Mouse (Mus musculus): ENCODE data around the gene Wipf3.
A peak's percentile ranks its signal among the peaks of the same experiment; 100 is the strongest.

The Wipf3 gene

DNA sequence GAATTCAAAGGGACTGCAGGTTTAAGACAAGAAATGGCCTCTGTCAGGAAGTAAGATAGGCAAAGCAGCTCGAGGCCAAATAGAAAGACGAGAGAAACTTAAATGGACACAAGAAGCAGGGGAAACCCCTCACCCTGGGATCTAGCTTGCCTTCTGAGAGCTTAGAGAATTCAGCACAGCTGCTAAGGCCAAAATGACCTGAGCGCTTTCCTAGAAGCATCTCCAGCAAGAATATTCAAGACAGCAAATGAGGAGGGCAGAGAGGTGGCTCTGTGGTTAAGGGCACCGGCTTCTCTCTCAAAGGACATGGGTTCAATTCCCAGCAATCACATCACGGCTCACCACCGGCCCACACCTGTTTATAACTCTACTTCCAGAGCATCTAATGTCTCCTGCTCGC lies 107.7 kb downstream of the Wipf3 start:
- DNase-seq, result no peak

DNA sequence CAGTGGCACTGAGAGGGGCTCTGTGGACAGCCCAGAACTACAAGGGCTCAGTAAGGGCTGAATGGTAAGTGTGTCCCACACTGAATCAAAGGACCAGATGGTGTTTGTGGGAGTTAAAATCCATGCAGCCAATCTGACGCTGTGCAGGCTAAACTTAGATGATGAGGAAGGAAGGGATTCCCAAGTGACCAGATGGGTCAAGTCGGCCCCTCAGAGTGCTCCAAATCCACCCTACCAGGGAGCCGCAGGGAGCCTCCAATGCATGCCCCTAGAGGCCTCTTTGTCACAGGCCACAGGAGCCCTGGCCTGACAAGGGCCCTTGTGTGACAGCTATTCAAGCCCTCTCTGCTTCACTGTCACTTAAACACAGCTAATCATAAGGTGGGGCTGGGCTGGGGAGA lies 109.4 kb downstream of the Wipf3 start:
- no peak for DNase-seq

DNA sequence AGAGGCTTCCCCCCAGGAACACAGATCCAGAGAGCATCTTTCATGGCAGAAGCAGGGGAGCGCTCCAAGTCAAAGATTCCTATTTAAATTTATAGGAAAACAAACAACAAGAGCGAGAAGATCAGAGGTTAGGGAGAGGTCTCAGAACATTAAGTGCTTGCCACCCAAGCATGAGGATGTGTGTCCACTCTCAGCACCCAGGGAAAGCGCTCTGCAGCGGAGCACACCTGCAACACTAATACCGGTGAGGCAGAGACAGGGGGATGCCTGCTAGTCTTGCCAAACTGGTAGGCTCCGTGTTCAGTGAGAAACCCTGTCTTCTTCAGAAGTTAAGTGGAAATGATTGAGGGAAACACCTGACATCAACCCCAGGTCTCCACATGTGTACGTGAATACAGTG lies 110.0 kb downstream of the Wipf3 start:
- DNase-seq, result no peak

DNA sequence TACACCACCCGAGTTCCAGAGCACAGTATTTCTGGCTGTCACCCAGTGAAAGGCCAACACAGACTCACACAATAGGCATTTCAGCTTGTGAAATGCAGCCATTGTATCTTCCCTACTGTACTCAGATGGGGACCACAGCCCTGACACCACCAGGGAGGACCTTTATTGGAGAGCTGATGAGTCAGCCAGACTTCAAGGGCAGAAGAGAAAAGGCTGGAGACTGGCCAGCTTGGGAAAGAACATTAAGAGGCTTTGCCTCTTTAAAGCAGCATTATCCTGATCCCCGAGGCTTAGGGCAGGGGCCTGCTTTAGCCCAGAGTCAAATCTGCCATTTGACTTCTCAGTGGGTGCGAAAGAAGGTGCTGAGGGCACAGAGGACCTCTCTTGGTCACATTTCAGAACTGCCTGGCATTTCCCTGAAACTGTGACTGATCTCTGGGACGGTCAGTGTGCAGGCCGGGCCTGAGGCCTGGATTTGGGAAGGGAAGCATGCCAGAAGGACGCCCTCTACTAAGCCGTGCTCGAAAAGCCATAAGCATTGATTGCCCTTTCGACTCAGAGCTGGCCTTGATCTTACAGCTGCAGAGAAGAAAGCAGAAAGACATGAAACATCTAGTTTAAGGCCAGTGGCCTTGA lies 111.0 kb downstream of the Wipf3 start:
- DNase-seq, result peak; percentile 10

DNA sequence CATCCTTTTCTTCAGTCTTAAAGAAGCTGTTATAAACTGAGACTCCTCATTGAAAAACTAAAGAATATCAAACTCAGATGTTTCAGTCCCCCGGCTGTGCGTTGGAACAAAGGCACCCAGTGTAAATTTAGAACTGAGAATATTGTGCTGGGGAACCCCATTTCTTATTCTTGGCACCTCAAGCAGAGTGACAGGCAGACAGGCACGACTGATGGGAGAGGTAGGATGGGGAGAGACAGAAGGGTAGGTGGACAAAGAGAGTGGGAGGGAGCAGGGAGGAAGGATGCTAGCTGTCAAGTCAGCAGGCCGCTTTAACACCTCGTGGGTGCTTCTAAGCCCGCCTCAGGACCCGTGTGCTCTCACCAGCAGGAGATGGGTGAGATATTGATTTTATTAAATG lies 113.4 kb downstream of the Wipf3 start:
- no peak for DNase-seq

DNA sequence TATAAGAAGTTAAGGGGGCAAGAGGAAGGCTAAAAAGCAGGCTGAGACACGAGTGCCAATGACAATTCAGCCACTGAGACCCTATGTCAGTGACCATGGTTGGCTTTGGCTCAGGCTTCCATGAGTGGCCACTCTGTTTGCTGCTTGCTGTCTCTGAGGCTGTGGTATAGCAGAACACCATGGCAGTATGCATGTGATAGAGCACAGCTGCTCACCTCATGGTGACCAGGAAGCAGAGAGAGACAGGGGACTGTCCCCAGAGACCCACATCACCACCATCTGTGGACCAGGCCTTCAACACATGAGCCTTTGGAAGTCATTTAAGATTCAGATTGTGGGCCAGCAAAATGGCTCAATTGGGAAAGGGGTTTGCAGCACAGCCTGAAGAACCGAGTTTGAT lies 114.2 kb downstream of the Wipf3 start:
- DNase-seq, result no peak

DNA sequence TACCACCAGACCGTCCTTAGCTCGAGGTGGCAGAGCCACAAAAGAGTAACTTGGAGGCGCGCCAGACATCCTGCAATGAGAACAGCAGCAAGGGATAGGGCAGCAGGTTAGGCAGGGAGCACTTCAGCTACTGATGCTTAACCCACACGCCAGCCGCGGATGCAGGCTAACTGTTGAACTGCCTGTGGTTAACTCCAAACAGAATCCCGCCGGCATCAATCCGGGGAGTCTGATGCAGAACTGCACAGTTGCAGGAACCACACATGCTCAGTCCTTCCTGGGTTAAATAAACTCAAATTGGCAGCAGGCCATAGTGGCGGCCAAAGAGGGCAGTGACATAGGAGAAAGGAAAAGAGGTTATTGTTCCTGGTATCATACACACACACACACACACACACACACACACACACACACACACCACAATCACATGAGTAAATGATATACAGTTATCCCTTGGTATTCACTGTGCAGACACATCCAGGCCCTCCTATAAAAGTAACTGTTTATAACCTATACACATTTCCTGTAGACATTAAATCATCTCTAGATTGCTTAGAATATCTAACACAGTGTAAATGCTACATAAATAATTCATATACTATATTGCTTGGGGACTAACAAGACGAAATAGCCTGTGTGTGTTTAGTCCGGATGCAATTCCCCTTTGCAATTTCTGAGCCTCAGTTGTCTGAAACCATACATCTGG lies 119.1 kb downstream of the Wipf3 start:
- DNase-seq, result peak; percentile 68

DNA sequence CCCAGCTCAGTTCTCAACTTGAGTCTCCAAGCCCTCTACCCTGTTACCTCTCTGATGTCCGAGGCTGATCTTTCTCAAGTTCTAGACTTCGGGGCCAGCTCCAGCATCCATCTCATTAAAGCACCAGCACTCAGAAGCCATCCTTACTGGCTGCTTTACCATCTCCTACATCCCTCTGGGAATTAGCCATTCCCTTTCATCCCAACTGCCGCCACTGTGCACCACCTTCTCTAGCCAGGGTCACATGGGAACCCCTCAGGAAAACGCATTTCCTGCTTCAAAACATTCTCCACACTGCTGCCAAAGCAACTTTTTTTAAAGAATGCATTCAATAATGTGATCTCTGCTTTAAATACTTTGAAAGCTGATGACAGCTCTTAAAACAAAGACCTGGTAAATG lies 119.9 kb downstream of the Wipf3 start:
- DNase-seq, result no peak

DNA sequence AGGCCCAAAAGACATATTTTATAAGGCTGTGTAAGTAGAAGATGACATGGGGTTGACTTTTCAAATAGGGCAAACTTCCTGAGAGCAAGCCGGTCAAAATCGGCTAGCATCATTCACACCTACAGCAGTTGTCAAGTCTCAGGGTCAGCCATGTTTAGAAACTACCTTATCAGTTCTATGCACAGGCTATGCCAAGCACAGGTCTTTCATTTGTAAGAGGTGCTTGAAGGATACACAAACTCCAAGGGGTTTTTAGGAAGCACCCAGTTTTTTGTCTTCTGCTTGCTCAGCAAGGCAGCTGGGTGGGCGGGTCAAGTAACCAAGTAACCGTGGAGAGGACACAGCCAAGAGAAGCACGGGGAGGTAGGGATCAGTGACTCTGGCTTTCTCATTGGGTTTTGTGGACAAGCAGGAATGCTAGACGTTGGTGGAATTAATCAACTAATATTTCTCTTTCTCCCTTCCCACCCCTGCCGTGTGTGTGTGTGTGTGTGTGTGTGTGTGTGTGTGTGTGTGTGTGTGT lies 121.5 kb downstream of the Wipf3 start:
- no peak for DNase-seq

DNA sequence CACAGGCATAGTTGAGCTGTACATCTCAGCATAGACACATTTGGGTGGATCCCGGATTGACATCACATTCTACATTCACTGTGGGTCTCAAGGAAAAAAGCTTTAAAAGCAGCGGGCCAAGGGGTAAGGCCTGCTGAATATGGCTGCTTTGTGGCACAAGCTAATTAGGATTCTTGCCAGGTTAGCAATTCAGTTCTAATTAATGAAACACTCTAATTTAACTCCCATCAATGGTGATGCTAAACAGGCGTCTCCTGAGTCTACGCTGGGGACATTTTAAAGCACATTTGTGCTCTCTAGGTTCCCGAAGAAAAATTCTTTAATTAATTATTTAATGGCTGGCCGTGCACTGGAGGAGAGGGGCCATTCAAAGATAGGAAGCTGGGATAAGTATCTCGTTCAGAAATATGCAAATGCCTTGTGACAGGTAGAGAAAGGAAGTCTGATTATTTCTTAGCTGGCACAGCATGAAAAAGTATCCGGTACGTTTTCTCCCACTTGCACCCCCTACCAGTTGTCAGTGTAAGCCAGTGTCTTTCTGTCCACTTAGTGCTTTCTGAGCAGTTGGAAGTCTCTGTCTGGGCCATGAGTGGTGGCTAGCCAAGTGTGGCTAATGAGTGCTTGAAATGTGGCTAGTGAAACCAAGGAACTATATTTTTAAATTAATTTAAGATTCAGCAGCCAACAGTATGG lies 123.5 kb downstream of the Wipf3 start:
- no peak for DNase-seq
